Mouse (Mus musculus): ENCODE measurements around the gene Mcidas.

The Mcidas gene

GRCm38 (mm10) chr13:112993531-112994152 lies at the start of gene Mcidas:
TSS of gene Mcidas (plus strand) at chr13:112993845.
- DNase-seq (ENCODE audit: low spot score in 2 of 2): no peak

DNA sequence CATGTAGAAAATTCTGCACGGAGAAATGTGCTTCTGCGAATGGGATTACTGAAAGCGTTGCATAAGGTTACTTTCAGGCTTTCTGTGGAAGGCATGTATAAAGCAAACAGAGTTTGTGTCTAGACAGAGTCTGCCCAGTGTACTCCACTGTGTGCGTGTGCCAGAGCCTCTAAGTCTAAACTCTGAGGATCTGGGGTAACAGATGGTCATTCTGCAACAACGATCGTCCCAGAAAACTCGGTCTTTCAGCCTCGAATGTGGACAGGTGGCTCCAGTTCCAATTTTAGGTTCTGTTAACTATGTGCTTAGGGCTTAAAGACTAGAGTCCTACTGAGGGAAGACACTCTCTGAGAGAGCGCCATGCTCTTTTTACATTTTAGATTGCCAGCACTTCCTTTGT lies 48.3 kb upstream of the Mcidas start:
- DNase-seq (ENCODE audit: low spot score in 2 of 2): no peak

GRCm38 (mm10) chr13:112945900-112946299 lies 47.7 kb upstream of the Mcidas start:
- DNase-seq (ENCODE audit: low spot score in 2 of 2): no peak

DNA sequence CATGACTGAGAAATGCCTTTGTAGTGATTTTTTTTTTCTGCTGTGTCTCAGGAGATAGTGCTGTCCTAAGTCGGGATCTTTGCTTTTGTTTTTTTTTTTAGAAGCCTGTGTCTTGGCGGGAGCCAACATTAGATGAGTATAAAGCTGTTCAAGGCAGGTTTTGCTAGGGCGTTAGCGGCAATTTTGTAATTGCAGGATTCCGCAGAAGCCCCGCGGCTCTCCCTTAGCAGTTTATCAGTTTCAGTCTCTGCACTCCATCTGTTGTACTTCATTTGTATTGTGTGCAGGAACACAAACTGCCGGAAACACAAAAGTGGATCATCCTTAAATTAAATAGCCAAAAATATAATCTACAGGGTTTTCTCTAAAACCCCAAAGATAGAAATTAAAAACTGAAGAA lies 39.6 kb upstream of the Mcidas start:
- DNase-seq (ENCODE audit: low spot score in 2 of 2): no peak

DNA sequence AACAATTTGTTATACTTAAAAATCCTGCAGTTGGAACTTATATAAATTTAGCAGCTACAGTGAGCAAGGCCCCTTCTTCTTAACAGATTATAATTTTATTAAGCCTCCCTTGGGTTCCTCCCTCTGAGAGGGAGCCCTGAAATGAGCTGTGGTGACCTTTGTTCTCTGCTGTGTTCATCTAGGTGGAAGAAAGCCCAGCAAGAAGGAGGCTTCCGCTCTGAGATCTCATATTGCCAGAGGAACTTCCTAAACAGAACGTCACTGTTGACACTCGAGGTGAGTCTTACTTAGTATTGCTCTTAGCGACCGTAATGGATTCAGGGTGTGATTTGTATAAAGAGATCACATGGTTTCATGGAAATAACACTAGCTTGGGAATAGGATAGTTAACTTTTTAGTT lies 30.6 kb upstream of the Mcidas start:
- no peak for DNase-seq (ENCODE audit: low spot score in 2 of 2)

GRCm38 (mm10) chr13:112964421-112964820 lies 29.2 kb upstream of the Mcidas start:
- no peak for DNase-seq (ENCODE audit: low spot score in 2 of 2)

GRCm38 (mm10) chr13:112967267-112967666 lies 26.4 kb upstream of the Mcidas start:
- no peak for DNase-seq (ENCODE audit: low spot score in 2 of 2)

- no peak for DNase-seq (ENCODE audit: low spot score in 2 of 2)
Observed at GRCm38 (mm10) chr13:112976720-112977119, 16.9 kb upstream of the Mcidas start.

- DNase-seq (ENCODE audit: low spot score in 2 of 2): no peak
Observed at GRCm38 (mm10) chr13:112985605-112986450, 7.8 kb upstream of the Mcidas start.

GRCm38 (mm10) chr13:112986451-112986950 lies 7.1 kb upstream of the Mcidas start:
- DNase-seq (ENCODE audit: low spot score in 2 of 2): no peak

DNA sequence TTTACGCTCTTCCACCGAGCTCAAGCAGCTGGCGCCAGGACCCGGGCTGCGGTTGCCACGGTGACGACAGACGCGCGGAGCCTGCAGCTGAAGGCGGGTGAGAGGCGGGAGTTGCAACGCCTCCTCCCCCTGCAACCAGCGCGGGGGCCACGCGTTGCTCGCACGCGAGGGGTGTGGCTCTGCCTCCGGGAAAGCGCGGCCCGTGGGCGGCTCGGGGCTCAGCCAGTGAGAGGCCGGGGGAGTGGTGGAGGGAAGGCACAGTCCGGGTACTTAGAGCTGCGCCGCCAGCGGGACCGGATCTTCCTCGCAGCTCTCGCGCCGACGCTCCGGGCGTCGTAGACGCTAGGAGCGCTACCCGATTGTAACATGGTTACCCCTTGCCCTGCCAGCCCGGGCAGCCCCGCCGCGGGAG lies 6.1 kb upstream of the Mcidas start, which contains the start of gene Ccno:
Gene Ccno (plus strand): TSS at position 271 of the 412 bp plus-strand sequence.
- peak; percentile 88 to 89 for DNase-seq (ENCODE audit: low spot score in 2 of 2)

DNA sequence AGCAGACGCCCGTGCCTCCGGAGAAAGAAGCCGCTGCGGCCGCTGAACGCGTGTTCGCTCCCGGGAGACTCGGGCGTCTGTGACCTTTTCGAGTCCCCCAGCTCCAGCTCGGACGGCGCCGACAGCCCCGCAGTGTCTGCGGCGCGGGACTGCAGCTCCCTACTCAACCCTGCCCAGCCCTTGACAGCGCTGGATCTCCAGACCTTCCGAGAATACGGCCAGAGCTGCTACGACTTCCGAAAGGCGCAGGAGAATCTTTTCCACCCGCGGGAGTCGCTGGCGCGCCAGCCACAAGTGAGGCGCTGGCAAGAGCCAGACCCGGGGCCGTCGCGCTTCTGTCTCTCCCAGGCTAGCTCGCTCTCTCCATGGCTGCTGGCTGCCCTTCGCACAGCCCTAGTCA lies 5.7 kb upstream of the Mcidas start:
- DNase-seq (ENCODE audit: low spot score in 2 of 2): no peak

DNA sequence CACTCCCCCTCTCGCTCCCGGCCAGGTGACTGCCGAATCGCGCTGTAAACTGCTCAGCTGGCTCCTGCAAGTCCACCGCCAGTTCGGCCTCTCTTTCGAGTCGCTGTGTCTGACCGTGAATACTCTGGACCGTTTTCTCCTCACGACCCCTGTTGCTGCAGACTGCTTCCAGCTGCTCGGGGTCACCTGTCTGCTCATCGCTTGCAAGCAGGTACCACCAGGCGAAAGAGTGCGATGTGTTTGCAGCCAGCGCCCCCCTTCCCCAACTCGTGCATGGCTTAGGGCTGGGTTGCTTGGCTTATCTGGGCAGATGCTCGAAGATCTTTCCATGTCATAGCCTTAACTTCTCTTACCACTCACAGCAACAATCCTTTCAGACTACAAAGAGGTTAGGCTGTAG lies 4.8 kb upstream of the Mcidas start:
- DNase-seq (ENCODE audit: low spot score in 2 of 2): no peak

DNA sequence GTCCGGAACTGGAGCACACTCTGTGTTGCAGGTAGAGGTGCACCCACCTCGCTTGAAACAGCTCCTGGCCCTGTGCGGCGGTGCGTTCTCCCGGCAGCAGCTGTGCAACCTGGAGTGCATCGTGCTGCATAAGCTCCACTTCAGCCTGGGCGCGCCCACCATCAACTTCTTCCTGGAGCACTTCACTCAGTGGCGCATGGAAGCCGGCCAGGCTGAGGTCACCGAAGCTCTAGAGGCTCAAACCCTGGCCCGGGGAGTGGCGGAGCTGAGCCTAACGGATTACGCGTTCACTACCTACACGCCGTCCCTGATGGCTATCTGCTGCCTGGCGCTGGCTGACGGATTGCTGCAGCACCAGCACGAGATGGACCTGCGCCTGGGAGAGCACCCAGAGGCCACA lies 4.1 kb upstream of the Mcidas start:
- no peak for DNase-seq (ENCODE audit: low spot score in 2 of 2)

DNA sequence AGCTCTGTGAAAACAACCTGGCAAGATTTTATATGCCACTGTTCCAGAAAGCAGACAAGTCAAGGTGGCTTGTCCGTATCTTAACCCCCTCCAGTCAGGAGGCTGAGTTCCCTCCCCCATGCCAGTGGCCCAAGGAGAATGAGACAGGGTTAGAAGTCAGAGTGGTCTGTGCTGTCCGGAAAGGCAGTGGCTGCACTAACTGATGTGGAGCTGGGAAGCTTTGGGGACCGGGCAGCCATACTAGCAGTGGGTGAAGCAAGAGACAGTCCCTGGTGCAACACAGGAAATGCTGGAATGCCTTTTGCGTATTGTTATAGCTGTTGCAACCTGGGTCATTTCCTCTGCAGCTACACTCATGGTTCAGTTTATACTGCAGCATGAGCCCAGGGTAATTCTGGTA lies 3.3 kb upstream of the Mcidas start:
- no peak for DNase-seq (ENCODE audit: low spot score in 2 of 2)

GRCm38 (mm10) chr13:112994191-112994590 lies 546 bp downstream of the Mcidas start:
- peak in 1 of 2 experiments; percentile 41 for DNase-seq (ENCODE audit: low spot score in 2 of 2)

DNA sequence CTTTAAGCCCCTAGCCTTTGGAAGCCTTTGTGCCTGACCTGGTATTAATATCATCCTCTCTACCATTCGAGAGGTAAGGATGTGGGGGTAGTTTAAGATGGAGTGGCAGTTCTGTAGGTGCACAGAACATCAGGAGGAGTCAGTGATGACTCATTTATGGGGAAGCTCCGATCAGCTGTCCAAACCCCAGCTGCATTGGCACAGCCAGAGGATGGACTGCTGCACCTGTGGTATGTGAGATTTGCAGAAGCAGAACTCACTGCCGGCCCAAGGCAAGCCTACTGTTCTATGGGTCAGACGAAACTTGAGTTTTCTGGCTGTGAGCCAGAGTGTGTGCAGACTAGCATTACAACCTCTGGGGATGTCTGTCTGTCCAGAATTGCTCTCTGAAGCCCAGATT lies 2.8 kb downstream of the Mcidas start:
- DNase-seq (ENCODE audit: low spot score in 2 of 2): no peak

- no peak for DNase-seq (ENCODE audit: low spot score in 2 of 2)
Observed at GRCm38 (mm10) chr13:112997369-112997768, 3.7 kb downstream of the Mcidas start.

- peak in 1 of 2 experiments; percentile 28 for DNase-seq (ENCODE audit: low spot score in 2 of 2)
Observed at GRCm38 (mm10) chr13:112998427-112999201, 5.0 kb downstream of the Mcidas start.

GRCm38 (mm10) chr13:113000090-113000489 lies 6.4 kb downstream of the Mcidas start:
- no peak for DNase-seq (ENCODE audit: low spot score in 2 of 2)

GRCm38 (mm10) chr13:113000576-113001318 lies 7.1 kb downstream of the Mcidas start:
- no peak for DNase-seq (ENCODE audit: low spot score in 2 of 2)

Measured in frontal cortex, postnatal 14 days (tissue).